Mouse (Mus musculus) T-cell, adult 2 months (primary cell): ENCODE data around the gene Ssbp1.
A peak's percentile ranks its signal among the peaks of the same experiment; 100 is the strongest.

ENCODE experiments used
- DNase-seq: peaks from one replicate; pipeline ENCODE4 v3.0.0; 2022; ENCODE audit warnings: low spot score

Ssbp1 gene

GRCm38 (mm10) chr6:40465710-40466109 is 5.4 kb upstream of the Ssbp1 start:
- DNase-seq = no peak

- peak; percentile 5 for DNase-seq
Observed at GRCm38 (mm10) chr6:40471720-40472010, 513 bp downstream of the Ssbp1 start.

- DNase-seq = no peak
Observed at GRCm38 (mm10) chr6:40476132-40476531, 5.0 kb downstream of the Ssbp1 start.

- DNase-seq = no peak
Observed at GRCm38 (mm10) chr6:40479705-40480104, 8.6 kb downstream of the Ssbp1 start.

GRCm38 (mm10) chr6:40482318-40482717 is 11.2 kb downstream of the Ssbp1 start:
- DNase-seq = no peak

GRCm38 (mm10) chr6:40490933-40491332 is 19.8 kb downstream of the Ssbp1 start, which contains the start of gene Tas2r137:
Tas2r137 (plus strand) TSS chr6:40491233.
- no peak for DNase-seq

GRCm38 (mm10) chr6:40493229-40493628 is 22.1 kb downstream of the Ssbp1 start, which contains the start of gene Tas2r108:
Tas2r108 (plus strand) TSS chr6:40493529.
- DNase-seq = no peak

GRCm38 (mm10) chr6:40519408-40519807 is 48.3 kb downstream of the Ssbp1 start, which contains the start of gene Prss37:
Prss37 (minus strand) TSS chr6:40519508.
- DNase-seq = no peak
